Mouse (Mus musculus) liver, embryonic 16.5 days (tissue): ENCODE results near the gene Prph. TPM values are rescaled to one million over a fixed set of nuclear protein-coding genes. Genes with fewer than 3 reads are reported as not detected.

Source experiments
- ATAC-seq: fragments of 200-750 bp; cut with Nextera tagmentation; 2 replicates; pipeline ENCODE4 v1.8.0; 2017; ENCODE audit warnings: low read depth, mild to moderate bottlenecking, moderate number of reproducible peaks, moderate library complexity
- H3K27ac ChIP-seq: fragments of 300-500 bp; sonication (generic); 2 replicates; pipeline ENCODE4 v1.5.1; 2014; ENCODE audit warnings: mild to moderate bottlenecking, low read length
- H3K27me3 ChIP-seq: fragments of 300-500 bp; sonication (generic); 2 replicates; pipeline ENCODE4 v1.6.1; 2014; ENCODE audit warnings: low read depth, low read length, mixed read lengths; ENCODE audit not compliant: control insufficient read depth, insufficient read depth
- H3K36me3 ChIP-seq: fragments of 300-500 bp; sonication (generic); 2 replicates; pipeline ENCODE4 v1.6.1; 2014; ENCODE audit warnings: mild to moderate bottlenecking; ENCODE audit not compliant: control insufficient read depth, insufficient read depth
- H3K4me1 ChIP-seq: fragments of 300-500 bp; sonication (generic); 2 replicates; pipeline ENCODE4 v1.6.1; 2014; ENCODE audit warnings: low read depth, low read length, mixed read lengths; ENCODE audit not compliant: control insufficient read depth
- H3K4me2 ChIP-seq: fragments of 300-500 bp; sonication (generic); 2 replicates; pipeline ENCODE4 v1.6.1; 2014; ENCODE audit warnings: low read depth, low read length, mixed read lengths
- H3K4me3 ChIP-seq: fragments of 300-500 bp; sonication (generic); 2 replicates; pipeline ENCODE4 v1.5.1; 2014; ENCODE audit warnings: low read depth, mild to moderate bottlenecking, low read length
- H3K9ac ChIP-seq: fragments of 300-500 bp; sonication (generic); 2 replicates; pipeline ENCODE4 v1.6.1; 2014; ENCODE audit warnings: low read depth, low read length
- H3K9me3 ChIP-seq: fragments of 300-500 bp; sonication (generic); replicated peaks from 2 replicates; pipeline ENCODE4 v1.6.1; 2016; ENCODE audit warnings: low read length; ENCODE audit not compliant: control insufficient read depth
- WGBS: fragments of 180-500 bp; shearing (Covaris S2); extraction: QIAGEN DNeasy Blood & Tissue Kit; methylation state at CpG from one replicate; pipeline ENCODE4 v1.1.7; 2014; ENCODE audit not compliant: insufficient replicate concordance; 5-methylcytosine and 5-hydroxymethylcytosine counted together
- polyA plus RNA-seq: library from polyadenylated mRNA; unstranded; fragments of >200 nt; fragmentation: Nextera tagmentation; extraction: Ambion mirVana; gene quantifications from 2 replicates; pipeline ENCODE4 v1.2.1, GENCODE M21; 2015

The Prph gene
- polyA plus RNA-seq, 1 experiment from 2014 or later, result 1.1 TPM

DNA sequence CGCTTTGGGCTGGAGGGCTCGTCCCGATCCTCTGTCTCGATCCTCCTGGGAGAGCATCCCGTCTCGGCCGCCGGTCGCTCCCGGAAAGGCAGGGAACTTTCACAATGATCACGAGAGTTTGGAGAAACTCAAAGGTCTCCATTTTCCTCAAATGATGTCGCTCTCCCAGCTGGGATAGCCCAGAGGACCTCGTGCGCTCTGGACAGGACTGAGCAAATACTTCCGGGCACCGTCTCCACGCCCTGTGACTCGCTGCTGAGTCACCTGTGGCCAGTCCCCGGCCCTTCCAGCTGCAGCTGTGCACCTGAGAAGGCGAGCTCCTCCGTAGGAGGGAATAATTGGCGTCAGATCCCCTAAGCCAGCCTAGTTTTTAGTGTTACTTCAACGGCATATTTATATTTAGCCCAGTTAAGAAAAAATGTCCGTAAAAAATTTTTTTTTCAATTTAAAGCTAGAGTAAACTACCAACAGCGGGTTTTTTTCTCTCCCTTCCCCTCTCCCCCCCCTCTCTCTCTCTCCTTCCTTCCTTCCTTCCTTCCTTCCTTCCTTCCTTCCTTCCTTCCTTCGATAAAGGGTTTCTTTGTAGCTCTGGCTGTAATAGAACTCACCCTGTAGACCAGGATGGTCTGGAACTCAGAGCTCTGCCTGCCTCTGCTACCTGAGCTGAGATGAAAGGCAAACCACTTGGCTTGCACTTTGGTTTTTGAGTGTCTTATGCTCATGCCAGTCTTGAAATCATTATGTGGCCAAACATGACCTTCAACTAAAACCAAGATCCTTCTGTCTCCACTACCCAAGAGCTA is 24.2 kb upstream of the Prph start:
- Histone ChIP-seq H3K4me2 (peak overlapping the region; percentile 79), H3K9me3 (no peaks in the 10 kb centered on the region), H3K4me3 (peak overlapping the region; percentile 76), H3K36me3 (peaks cover 25% of the 10 kb centered on the region), H3K9ac (peak overlapping the region; percentile 88), H3K27ac (peak overlapping the region; percentile 96), H3K4me1 (peaks cover 38% of the 10 kb centered on the region), H3K27me3 (no peaks in the 10 kb centered on the region)
- ATAC-seq, result peak; percentile 74
- WGBS, result 2% methylated on average over 26 of the region's 26 CpGs

DNA sequence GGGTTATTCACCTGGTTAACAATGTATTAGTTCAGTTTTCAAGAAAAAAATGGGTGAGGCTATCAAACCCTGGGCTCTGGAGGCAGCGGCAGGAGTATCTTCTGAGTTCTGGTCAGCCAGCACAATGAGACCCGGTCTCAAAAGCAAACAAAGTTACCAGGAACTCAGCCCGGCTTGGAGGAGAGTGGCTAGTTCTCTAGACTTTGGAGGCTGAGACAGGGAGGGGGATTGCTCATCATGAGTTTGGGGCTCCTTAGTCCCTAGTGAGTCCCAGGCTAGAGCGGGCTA is 23.6 kb upstream of the Prph start:
- H3K4me3 ChIP-seq, result peak overlapping the region; percentile 76
- H3K27ac ChIP-seq, result peak overlapping the region; percentile 96
- H3K27me3 ChIP-seq, result no peaks in the 10 kb centered on the region
- no peak for ATAC-seq
- H3K9ac ChIP-seq, result peak overlapping the region; percentile 88
- H3K4me2 ChIP-seq, result peak overlapping the region; percentile 79
- 27% methylated on average over 4 of the region's 4 CpGs for WGBS
- peaks cover 39% of the 10 kb centered on the region for H3K4me1 ChIP-seq
- no peaks in the 10 kb centered on the region for H3K9me3 ChIP-seq
- peaks cover 30% of the 10 kb centered on the region for H3K36me3 ChIP-seq

DNA sequence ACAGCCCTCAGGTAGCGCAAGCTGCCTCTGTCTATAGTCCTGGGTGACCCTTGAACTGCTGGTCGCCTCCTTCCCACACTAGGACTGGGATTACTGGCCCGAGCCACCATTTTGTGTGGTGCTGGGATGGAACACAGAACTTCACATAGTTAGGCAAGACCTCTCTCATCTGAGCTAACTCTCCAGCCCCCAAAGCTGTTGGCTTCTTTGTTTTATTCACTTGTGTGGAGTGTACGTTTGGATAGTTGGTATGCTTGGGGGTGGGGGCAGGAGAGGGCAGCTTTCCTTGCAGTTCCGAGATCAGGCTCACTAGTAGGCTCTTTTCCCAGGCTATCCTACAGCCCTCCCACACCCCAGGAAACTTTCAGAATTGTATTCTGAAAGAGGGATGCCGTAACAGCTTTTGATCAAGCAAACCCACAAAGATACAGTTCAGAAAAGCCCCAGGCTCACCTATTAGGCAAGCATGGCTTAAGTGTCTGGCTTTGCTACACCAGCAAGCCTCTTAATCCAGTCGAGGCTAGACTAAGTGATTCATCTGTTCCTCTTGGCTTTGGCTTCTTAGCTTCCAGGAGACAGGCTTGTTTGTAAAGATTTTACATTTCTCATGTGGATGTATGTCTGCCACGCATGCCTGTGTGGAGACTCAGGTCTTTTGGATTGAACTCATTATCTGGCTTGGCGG is 22.8 kb upstream of the Prph start:
- Histone ChIP-seq H3K27ac (peak overlapping the region; percentile 20), H3K4me2 (peak overlapping the region; percentile 79), H3K36me3 (peaks cover 36% of the 10 kb centered on the region), H3K9ac (peak overlapping the region; percentile 88), H3K27me3 (no peaks in the 10 kb centered on the region), H3K4me3 (peak overlapping the region; percentile 76), H3K9me3 (no peaks in the 10 kb centered on the region), H3K4me1 (peaks cover 39% of the 10 kb centered on the region)
- no peak for ATAC-seq
- 30% methylated on average over 9 of the region's 9 CpGs for WGBS

DNA sequence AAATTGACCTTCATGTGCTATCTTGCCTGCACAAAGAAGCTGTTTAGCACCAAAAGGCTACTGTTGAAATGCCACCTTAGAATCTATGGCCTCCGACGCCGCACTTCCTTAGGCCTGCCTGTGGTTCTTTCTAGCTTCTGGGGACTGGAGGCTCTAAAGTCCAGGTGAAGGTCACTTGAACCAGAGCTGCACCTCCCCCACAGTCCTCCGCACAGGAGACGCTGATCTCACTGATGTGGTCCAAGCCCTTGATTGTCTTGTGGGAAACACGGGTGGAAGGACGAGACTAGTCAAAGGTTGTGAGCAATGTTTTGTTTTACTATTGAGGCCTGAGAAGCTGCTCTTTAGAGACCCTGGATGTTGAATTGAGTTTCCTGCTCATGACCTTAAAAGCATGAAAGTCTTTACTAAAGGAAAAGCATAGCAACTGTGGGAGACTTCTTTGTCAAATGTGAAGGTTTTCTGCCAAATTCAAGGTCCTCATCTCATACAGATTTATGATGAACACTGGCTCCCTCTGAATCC is 22.2 kb upstream of the Prph start:
- Histone ChIP-seq H3K4me1 (peaks cover 39% of the 10 kb centered on the region), H3K4me2 (peak overlapping the region; percentile 79), H3K9me3 (no peaks in the 10 kb centered on the region), H3K36me3 (peaks cover 36% of the 10 kb centered on the region), H3K9ac (peak overlapping the region; percentile 88), H3K27me3 (no peaks in the 10 kb centered on the region), H3K4me3 (peak overlapping the region; percentile 76), H3K27ac (peak overlapping the region; percentile 20)
- WGBS, result 13% methylated on average over 7 of the region's 7 CpGs
- ATAC-seq, result no peak

DNA sequence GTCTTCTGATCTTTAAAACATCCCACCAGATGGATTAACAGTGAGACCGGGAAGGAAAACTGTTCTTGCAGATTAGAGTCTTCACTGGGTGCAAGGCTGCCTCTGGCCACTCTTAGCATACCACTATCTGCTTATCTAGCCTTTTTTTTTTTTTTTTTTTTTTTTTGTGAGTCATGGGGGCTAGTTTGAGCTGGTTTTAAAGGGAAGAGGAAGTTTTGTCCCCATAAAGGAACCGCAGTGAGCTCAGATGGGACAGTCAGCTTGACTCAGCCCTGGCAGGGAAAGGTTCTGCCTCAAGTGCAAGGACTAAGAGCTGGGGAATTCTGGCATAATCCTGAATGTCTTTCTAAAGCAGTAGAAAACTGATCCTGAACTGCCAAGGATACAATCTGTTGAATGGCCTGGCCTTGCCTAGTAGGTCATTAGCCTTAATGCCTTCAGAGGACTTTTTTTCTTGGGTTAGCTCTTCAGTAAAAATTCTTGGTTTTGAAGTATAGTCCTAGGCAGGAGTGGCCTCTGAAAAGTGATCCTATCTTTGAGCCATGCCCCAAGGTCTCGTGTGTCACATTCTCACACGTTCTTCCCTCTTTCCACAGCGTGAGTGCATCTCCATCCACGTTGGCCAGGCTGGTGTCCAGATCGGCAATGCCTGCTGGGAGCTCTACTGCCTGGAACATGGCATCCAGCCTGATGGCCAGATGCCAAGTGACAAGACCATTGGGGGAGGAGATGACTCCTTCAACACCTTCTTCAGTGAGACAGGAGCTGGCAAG is 21.3 kb upstream of the Prph start:
- peaks cover 42% of the 10 kb centered on the region for H3K36me3 ChIP-seq
- peak overlapping the region; percentile 88; the same call in 1 of the 2 replicates for H3K9ac ChIP-seq
- no peaks in the 10 kb centered on the region for H3K27me3 ChIP-seq
- H3K9me3 ChIP-seq, result no peaks in the 10 kb centered on the region
- ATAC-seq, result no peak
- 56% methylated on average over 7 of the region's 7 CpGs for WGBS
- peak overlapping the region; percentile 76 for H3K4me3 ChIP-seq
- H3K4me2 ChIP-seq, result peak overlapping the region; percentile 79
- H3K4me1 ChIP-seq, result peaks cover 37% of the 10 kb centered on the region
- peak overlapping the region; percentile 20 for H3K27ac ChIP-seq

DNA sequence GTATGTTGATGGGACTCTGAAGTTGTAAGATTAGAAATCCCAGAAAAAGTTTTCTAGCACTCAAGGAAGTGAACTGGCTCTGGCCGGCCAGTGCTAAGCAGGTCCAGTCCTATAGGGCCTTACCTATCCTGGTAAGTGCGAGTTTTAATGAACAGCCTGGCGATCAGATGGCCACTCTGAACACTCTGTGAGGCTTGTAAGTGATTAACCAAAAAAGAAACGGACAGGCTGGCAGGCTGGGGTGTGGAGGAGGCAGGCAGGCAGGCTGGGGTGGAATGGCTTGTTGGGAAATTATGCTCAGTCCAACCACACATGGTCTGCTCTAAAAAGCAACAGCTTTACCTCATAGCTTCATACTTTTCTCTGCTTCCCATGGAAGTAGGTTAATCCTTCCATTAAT is 19.5 kb upstream of the Prph start:
- Histone ChIP-seq H3K9me3 (no peaks in the 10 kb centered on the region), H3K9ac (no peak overlapping the region), H3K4me2 (no peak overlapping the region), H3K4me3 (no peak overlapping the region), H3K36me3 (peaks cover 45% of the 10 kb centered on the region), H3K4me1 (peaks cover 30% of the 10 kb centered on the region), H3K27me3 (no peaks in the 10 kb centered on the region), H3K27ac (no peak overlapping the region)
- peak; percentile 23; the same call in 1 of the 2 replicates for ATAC-seq
- WGBS, result 78% methylated on average over 4 of the region's 4 CpGs

DNA sequence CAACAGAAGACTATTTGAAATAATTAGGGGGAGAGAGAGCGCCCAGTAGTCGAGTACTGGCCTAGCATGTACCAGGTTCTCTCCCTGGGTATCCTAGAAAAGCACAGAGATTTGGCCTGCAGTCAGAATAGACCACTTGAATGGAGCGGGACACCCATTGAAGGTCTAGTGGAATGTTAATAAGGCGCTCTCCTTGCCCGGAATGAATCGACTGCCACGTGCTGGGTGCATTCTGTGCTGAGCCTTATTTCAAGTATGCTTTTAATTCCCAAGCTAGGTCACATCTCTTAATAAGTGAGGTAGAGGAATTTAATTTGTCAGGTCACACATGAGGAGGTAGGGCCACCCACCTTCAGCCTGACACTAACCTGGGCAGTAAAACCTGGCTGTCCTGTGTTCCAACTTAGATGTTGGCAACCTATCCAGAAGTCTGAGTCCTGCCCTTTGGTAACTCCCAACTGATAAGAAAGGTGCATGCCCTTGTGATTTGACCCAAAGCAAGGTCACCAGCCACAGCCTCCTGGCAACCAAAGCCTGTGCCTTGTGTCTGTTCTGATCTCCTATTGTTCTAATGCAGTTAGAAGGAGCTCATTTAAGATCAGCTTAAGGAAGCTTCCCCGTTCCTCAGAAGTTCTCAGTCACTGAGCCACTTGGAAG is 18.6 kb upstream of the Prph start:
- Histone ChIP-seq H3K4me2 (no peak overlapping the region), H3K36me3 (peaks cover 45% of the 10 kb centered on the region), H3K9me3 (no peaks in the 10 kb centered on the region), H3K27me3 (no peaks in the 10 kb centered on the region), H3K4me3 (no peak overlapping the region), H3K27ac (no peak overlapping the region), H3K9ac (no peak overlapping the region), H3K4me1 (peaks cover 30% of the 10 kb centered on the region)
- ATAC-seq, result no peak
- 95% methylated on average over 8 of the region's 8 CpGs for WGBS

DNA sequence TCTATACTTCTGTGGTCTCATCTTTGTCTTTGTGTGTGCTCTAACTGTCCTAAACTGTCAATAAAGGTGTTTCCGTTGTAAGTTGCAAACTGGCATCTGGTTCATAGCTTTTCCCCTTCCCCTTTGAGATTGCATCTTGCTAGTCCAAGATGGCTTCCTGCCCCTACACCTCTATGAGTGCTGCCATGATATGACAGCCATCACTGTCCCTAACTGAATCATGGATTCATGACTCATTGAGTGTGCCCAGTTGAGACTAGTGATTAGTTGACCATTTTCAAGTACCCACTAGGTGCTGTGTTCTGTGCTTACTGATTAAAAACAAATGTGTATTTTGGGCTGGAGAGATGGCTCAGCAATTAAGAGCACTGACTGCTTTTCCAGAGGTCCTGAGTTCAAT is 16.9 kb upstream of the Prph start:
- H3K36me3 ChIP-seq, result peaks cover 43% of the 10 kb centered on the region
- no peaks in the 10 kb centered on the region for H3K27me3 ChIP-seq
- no peak overlapping the region for H3K4me2 ChIP-seq
- H3K4me1 ChIP-seq, result peaks cover 18% of the 10 kb centered on the region
- no peak for ATAC-seq
- 65% methylated on average over 1 of the region's 1 CpGs for WGBS
- no peaks in the 10 kb centered on the region for H3K9me3 ChIP-seq
- H3K4me3 ChIP-seq, result no peak overlapping the region
- H3K27ac ChIP-seq, result no peak overlapping the region
- H3K9ac ChIP-seq, result no peak overlapping the region
